Mouse (Mus musculus) layer of hippocampus, adult 2 months (tissue): ENCODE data around the gene Fndc1. TPM values are rescaled to one million over a fixed set of nuclear protein-coding genes. Genes with fewer than 3 reads are reported as not detected.

Experiments
- DNase-seq, 2 experiments: peaks; one replicate each; pipeline ENCODE4 v3.0.0; 2022; ENCODE audit warnings: low spot score in 2 of 2
- H3K27ac ChIP-seq: fragments of 200-600 bp; 2 replicates; pipeline ENCODE4 v1.8.1; 2022
- H3K4me3 ChIP-seq: fragments of 200-600 bp; 2 replicates; pipeline ENCODE4 v1.8.1; 2022; ENCODE audit warnings: mild to moderate bottlenecking
- CTCF ChIP-seq: fragments of 200-600 bp; conservative IDR thresholded peaks from 2 replicates; pipeline ENCODE4 v1.8.1; 2022; ENCODE audit warnings: antibody characterized with exemption, mild to moderate bottlenecking, moderate library complexity
- total RNA-seq, 2 experiments: library from RNA; stranded (reverse); gene quantifications; 2 replicates each; pipeline ENCODE4 v1.2.3; 2021

Fndc1 gene
- total RNA-seq, 2 experiments from 2014 or later, result 14.9 to 15.4 TPM

GRCm38 (mm10) chr17:7799894-7800293 is 27.2 kb downstream of the Fndc1 start:
- no peak overlapping the region for H3K27ac ChIP-seq
- H3K4me3 ChIP-seq, result no peak overlapping the region
- TF ChIP-seq CTCF, result no peak
- DNase-seq, result no peak

GRCm38 (mm10) chr17:7795584-7795983 is 31.5 kb downstream of the Fndc1 start:
- Histone ChIP-seq H3K27ac (no peak overlapping the region), H3K4me3 (no peak overlapping the region)
- no peak for TF ChIP-seq CTCF
- DNase-seq, result no peak

GRCm38 (mm10) chr17:7795168-7795567 is 31.9 kb downstream of the Fndc1 start:
- TF ChIP-seq CTCF, result no peak
- Histone ChIP-seq H3K4me3 (no peak overlapping the region), H3K27ac (no peak overlapping the region)
- DNase-seq, result no peak

- H3K4me3 ChIP-seq, result no peak overlapping the region
- DNase-seq, result no peak
- no peak overlapping the region for H3K27ac ChIP-seq
- TF ChIP-seq CTCF, result no peak
Measured at GRCm38 (mm10) chr17:7794093-7794492, 33.0 kb downstream of the Fndc1 start.

- no peak overlapping the region for H3K4me3 ChIP-seq
- no peak for TF ChIP-seq CTCF
- no peak overlapping the region for H3K27ac ChIP-seq
- DNase-seq, result no peak
Measured at GRCm38 (mm10) chr17:7790512-7790911, 36.6 kb downstream of the Fndc1 start.

- no peak for TF ChIP-seq CTCF
- Histone ChIP-seq H3K27ac (no peak overlapping the region), H3K4me3 (no peak overlapping the region)
- no peak for DNase-seq
Measured at GRCm38 (mm10) chr17:7774101-7774500, 53.0 kb downstream of the Fndc1 start.

- DNase-seq, result peak in 1 of 2 experiments; percentile 53
- peak overlapping the region; percentile 77 for H3K27ac ChIP-seq
- H3K4me3 ChIP-seq, result no peak overlapping the region
- TF ChIP-seq CTCF, result no peak
Measured at GRCm38 (mm10) chr17:7759786-7760185, 67.3 kb downstream of the Fndc1 start.

- no peak for DNase-seq
- Histone ChIP-seq H3K27ac (no peak overlapping the region), H3K4me3 (no peak overlapping the region)
- TF ChIP-seq CTCF, result no peak
Measured at GRCm38 (mm10) chr17:7755001-7755400, 72.1 kb downstream of the Fndc1 start.

GRCm38 (mm10) chr17:7753383-7753782 is 73.7 kb downstream of the Fndc1 start:
- Histone ChIP-seq H3K27ac (no peak overlapping the region), H3K4me3 (no peak overlapping the region)
- TF ChIP-seq CTCF, result no peak
- no peak for DNase-seq

- TF ChIP-seq CTCF, result no peak
- Histone ChIP-seq H3K27ac (peak overlapping the region; percentile 36; the same call in 1 of the 2 replicates), H3K4me3 (no peak overlapping the region)
- no peak for DNase-seq
Measured at GRCm38 (mm10) chr17:7749051-7749815, 77.9 kb downstream of the Fndc1 start.

- no peak for TF ChIP-seq CTCF
- peak; percentile 38 to 75 for DNase-seq
- Histone ChIP-seq H3K4me3 (no peak overlapping the region), H3K27ac (peak overlapping the region; percentile 79)
Measured at GRCm38 (mm10) chr17:7746841-7747240, 80.3 kb downstream of the Fndc1 start.

- H3K4me3 ChIP-seq, result no peak overlapping the region
- DNase-seq, result peak in 1 of 2 experiments; percentile 32
- H3K27ac ChIP-seq, result peak overlapping the region; percentile 23; the same call in 1 of the 2 replicates
- TF ChIP-seq CTCF, result no peak
Measured at GRCm38 (mm10) chr17:7744976-7745375, 82.1 kb downstream of the Fndc1 start.

- no peak for DNase-seq
- Histone ChIP-seq H3K27ac (no peak overlapping the region), H3K4me3 (no peak overlapping the region)
- no peak for TF ChIP-seq CTCF
Measured at GRCm38 (mm10) chr17:7740988-7741387, 86.1 kb downstream of the Fndc1 start.

- no peak overlapping the region for H3K27ac ChIP-seq
- no peak overlapping the region for H3K4me3 ChIP-seq
- no peak for DNase-seq
- no peak for TF ChIP-seq CTCF
Measured at GRCm38 (mm10) chr17:7722991-7723390, 104.1 kb downstream of the Fndc1 start.
